Mouse (Mus musculus) MN1 (cell line): ENCODE results near the gene B3glct.

Experiments
- DNase-seq: peaks from one replicate; pipeline ENCODE4 v3.0.0-alpha.2; 2016; ENCODE audit warnings: low spot score

The B3glct gene

GRCm38 (mm10) chr5:149748640-149749580 is 70.9 kb downstream of the B3glct start:
- DNase-seq = no peak

DNA sequence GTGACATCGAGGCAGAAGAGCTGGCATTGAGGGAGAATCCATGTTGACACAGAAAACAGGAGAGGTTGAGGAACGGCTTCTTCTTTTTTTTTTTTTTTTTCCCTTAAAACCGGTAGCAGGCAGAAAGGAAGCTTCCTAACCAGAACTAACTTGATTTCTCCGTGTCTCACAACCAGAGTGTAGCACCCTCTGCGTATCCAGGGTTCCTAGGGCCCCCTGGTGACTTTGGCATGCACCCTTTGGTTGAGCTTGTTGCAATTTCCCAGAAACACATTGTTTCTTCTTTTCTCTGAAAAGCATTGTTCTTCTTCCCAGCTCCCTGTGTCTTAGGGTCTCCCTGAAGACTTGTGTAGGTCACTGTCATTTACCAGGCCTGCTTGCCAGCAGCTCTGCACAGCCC is 73.8 kb downstream of the B3glct start:
- no peak for DNase-seq

GRCm38 (mm10) chr5:149753073-149753472 is 75.0 kb downstream of the B3glct start:
- DNase-seq = no peak

- no peak for DNase-seq
Observed at GRCm38 (mm10) chr5:149767116-149767515, 89.1 kb downstream of the B3glct start.

- DNase-seq = no peak
Observed at GRCm38 (mm10) chr5:149767651-149768301, 89.7 kb downstream of the B3glct start.

DNA sequence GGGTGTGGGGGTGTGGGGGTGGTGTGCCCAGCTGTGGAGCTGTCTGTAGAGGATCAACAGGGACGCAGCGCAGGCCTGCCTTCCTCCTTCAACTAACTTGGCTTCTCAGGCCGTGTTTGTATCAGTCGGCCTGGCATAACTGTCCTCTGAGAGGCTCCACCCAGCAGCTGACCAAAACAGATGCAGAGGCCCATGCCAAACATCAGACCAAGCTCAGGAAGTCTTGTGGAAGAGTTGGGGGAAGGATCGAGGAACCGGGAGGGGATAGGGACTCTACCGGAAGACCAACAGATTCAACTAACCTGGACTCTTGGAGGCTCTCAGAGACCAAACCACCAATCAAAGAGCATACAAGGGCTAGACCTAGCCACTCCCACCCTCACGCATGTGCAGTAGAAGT is 91.6 kb downstream of the B3glct start:
- no peak for DNase-seq

DNA sequence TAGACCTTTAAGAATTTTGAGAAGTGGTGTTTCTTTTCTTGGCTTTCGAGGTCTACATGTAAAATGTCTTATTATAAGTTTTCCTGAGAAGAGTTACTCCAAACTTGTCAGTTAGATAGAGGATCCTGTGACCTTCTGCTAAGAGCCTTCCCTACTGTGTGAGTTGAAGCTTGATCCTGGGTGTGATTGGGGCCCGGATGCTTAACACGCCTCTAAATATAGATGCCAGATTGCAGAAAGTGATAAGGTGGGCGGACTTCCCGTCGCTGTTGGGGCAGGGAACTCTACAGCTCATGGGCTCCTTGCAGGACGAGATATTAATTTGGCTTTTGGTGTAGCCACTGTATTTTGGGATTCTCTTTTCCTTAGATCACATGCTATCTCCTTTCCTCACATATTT is 98.0 kb downstream of the B3glct start:
- no peak for DNase-seq

GRCm38 (mm10) chr5:149779740-149780139 is 101.7 kb downstream of the B3glct start:
- no peak for DNase-seq

- no peak for DNase-seq
Observed at GRCm38 (mm10) chr5:149780411-149780810, 102.4 kb downstream of the B3glct start.

DNA sequence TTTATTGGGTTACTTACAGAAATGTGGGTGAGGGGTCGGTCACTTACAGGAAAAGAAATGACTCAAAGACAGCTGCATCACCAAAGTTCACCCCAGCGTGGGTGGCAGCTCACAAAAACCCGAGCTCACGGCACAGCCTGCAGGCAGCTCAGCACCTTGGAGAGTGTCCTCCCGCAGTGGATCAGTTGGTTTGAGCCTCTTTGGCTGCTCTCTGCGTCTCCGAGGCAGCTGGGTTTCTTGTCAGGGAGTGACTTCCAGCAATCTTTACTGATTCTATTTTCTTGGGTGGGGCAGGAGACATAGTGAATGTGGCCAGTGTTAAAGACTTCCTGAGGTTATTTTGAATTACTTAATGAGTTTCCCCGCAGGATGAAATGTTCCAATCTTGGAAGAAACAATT is 112.1 kb downstream of the B3glct start:
- DNase-seq = no peak

DNA sequence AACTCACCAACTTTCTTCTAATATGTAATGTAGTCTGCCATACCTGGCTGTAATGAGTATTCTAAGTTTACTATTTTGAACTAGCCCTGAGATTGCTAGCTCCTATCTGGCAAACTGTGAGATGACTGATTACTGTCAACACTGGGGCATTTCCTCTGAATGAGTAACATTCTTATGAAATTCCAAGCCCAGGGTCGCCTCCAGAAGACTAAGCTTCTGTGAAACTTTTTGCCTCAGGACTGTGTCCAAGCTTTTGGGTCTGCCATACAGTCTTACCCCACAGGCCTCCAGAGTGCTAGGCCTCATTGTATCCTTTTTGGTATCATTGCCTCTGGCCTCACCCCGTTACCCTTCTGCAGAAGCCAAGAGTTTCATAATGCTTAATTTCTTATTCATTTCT is 132.0 kb downstream of the B3glct start:
- no peak for DNase-seq

DNA sequence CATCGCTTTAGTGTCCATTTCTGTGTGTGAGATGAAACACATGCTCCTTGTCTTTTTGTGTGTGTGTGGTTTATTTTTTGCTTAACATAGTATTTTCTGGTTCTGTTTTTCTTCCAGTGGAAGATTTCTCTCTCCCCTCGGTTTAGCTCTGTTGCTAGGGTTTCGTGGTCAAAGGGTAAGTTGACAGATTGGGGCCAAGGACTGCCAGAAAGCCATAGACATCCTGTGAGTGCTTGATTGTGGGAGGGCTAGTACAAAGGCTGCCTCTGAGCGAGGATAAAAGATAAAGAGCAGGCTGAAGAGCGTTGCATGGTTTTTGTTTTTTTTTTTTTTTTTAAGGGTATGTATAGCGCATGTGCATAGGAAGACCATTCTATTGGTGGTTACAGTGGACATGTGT is 133.8 kb downstream of the B3glct start:
- no peak for DNase-seq
